Mouse (Mus musculus): ENCODE measurements around the gene Smpdl3b.
"Not testable (repeated sequence)": the region's sequence is repeated elsewhere in the genome, so short reads cannot be mapped to it uniquely, and the experiment has no call there.

Gene Smpdl3b

DNA sequence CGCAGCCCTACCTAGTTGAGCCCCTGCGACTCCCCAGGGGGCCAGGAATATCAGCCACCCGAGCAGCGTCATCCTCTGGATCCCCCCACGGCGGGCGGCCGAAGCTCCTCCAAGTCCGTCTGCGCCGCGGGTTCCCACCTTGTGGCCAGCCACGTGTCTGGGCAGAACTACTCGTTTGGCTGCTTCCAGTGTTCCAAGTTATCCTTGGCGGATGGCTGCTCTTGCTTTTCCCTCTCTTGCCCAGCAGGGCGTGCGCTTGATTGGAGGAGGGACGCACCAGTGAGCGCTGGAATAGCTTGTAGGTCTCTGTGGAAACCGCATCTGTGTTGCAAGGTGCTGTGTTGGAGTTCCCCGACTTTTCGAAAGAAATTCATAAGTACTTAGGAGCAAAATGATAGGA, at the start of gene Smpdl3b:
Smpdl3b (minus strand) TSS at position 279 of the 400 bp plus-strand sequence.
- DNase-seq = peak; percentile 80 to 91

DNA sequence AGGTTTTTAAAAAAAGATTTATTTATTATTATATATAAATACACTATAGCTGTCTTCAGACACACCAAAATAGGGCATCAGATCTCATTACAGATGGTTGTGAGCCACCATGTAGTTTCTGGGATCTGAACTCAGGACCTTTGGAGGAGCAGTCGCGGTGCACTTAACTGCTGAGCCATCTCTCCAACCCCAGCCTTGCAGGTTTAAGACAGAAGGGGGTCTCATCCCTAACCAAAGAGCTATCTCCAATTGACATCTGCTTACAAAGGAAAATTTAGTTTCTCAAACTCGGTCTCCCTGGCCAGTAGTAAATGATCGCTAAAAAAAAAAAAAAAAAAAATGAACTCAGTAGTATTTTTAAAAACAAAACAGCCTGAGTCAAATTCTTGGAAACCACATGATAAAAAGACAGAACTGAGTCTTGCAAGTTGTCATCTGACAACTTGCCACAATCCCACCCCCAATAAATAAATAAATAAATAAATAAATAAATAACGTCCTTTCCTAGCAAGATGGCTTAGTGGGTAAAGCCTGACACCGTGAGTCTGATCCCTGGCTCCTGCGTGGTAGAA, 49.7 kb upstream of the Smpdl3b start:
- no peak for DNase-seq

DNA sequence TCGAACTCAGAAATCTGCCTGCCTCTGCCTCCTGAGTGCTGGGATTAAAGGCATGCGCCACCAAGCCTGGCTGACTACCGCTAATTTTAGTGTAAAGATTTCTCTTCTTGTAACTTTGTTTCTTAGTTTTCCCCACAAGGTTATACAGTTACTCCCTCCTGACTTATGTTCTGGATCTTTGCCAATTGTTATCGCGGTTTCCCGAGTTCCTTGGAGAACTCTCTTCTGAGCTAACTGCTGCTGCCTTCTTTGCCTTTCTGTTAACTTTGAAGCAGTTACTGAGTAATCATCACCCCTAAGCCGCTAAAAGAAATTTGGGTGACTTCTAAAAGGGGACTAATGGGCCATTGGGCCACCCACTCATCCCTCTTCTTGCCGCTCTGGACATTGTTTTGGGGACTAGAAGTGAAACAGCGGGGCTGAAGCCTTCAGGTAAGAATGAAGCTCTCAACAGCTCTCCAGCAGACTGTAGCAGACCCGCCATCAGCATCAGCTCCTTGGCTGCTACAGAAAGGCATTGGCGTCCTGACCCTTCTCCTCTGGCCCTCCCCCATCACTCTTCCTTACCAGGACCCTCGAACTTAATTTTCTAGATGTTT, 48.6 kb upstream of the Smpdl3b start:
- DNase-seq = no peak

DNA sequence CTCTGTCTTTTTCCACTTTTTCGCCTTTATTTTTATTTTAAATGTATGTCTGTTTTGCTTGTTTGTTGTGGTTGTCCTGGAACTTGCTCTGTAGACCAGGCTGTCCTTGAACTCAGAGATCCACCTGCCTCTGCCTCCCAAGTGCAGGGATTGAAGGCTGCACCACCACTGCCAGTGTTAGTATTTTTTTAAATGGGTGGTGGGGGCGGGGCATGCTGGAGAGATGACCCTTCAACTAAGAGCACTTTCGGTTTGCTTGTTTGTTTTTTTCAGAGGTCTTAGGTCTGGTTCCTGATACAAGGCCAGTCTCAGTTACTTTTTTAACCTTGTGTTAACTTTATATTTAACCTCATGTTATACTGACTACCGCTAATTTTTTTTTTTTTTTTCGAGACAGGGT, 48.1 kb upstream of the Smpdl3b start:
- DNase-seq = no peak

DNA sequence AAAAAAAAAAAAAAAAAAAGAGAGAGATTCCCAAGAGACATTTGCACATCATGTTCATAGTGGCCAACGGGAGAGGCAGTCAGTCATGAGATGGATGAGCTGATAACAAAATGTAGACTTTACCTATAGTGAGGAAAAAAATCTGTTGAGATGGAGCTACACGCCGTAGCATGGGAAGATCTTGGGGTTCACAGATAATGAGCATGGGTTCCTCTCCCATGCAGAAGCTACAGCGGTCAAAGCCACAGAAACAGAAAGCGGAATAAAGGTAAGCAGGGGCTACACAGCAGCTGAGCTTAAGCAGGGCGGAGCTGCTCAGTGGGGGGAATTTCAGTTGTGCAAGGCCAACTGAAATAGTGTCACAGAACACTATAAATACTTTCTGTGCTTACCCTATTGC, 47.3 kb upstream of the Smpdl3b start:
- no peak for DNase-seq

DNA sequence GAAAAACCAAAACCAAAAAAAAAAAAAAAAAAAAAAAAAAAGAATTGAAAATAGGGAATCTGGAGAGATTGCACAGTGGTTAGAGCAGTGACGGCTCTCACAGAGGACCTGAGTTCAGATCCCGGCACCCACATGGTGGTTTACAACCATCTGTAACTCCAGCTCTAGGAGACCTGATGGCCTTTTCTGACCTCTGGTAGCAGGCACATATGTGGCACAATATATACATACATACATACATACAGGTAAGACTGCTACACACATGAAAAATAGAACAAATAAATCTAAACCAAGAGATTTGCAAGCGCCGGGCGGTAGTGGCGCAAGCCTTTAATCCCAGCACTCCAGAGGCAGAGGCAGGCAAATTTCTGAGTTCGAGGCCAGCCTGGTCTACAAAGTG, 46.8 kb upstream of the Smpdl3b start:
- no peak for DNase-seq

DNA sequence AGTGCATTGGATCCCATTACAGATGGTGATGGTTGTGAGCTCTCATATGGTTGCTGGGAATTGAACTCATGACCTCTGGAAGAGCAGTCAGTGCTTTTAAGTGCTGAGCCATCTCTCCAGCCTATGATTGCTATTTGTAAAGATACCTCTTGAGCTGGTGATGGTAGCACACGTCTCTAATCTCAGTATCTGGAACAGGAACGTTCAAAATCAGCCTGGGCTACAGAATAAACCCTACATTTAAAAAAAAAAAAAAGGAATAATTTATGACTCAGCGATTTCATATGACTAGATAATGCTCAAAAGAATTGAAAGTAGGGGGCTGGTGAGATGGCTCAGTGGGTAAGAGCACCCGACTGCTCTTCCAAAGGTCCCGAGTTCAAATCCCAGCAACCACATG, 46.2 kb upstream of the Smpdl3b start:
- DNase-seq = no peak

DNA sequence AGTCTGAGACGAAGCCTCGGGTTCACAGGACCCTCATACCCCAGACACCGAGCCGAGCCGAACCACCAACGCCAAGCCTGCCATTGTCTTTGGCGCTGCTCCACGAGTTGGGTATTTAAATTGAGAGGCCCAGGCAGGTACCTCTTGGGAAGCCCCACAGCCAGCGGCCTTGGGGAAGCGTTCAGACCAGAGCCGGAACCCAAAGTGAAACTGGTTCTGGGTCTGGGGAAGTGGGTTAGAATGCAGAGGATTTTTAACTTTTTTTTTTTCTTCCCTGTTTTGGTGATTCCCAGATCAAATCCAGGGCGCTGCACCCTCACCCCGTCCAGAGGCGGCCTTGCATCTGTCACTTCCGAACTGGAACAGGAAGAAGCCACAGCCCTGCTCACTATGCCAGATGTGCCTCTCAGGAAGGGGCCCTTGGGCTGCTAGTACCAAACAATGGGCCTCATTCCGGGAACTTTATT, 45.2 kb upstream of the Smpdl3b start:
- DNase-seq = peak in 1 of 2 experiments; percentile 47

DNA sequence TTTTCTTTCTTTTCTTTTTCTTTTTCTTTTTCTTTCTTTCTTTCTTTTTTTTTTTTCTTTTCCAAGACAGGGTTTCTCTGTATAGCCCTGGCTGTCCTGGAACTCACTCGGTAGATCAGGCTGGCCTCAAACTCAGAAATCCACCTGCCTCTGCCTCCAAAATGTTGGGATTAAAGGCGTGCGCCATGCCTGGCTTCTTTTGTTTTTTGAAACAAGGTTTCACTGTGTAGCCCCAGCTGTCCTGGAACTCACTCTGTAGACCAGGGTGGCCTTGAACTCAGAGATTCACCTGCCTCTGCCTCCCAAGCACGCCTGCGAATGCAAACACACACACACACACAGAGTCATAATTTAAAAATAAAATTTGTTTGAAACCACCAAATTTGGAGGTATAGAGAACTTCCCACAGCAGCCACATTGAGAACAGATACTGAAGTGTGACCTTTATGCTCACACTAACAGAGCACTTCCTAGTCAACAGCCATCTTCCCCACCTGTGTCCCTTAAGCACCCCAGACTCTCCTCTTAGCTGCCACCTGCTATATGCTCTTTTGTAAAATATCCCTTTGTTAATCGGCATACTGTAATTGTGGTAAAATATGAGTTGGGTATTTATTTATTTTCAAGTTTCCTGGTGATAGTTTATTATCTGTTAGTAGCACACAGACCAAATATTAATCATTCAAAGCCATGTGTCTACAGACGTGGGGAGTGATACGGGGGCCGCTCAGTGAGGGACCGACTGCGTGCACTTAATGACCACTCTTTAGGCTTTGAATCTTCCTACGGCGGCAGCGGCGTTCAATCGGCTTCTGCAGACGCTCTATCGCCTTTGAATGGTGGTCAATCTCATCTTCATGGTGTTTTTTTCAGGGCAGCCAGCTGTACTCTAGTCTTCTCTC, 44.4 kb upstream of the Smpdl3b start:
- no peak for DNase-seq

DNA sequence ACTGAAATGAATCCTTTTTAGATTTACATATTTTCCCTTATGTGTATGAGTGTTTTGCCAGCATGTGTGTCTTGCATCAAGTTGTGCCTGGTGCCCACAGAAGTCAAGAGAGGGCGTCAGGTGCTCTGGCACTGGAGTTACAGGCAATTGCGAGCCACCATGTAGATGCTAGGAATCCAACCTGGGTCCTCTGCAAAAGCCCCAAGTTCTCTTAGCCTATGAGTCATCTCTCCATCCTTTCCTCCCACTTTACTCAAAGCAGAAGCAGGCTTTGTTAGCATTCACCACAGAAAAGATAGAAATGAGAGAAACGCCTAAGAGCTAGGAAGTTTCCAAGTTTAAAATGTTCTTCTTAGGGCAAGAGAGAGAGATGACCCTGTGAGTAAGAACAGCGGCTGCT, 42.8 kb upstream of the Smpdl3b start:
- DNase-seq = no peak

DNA sequence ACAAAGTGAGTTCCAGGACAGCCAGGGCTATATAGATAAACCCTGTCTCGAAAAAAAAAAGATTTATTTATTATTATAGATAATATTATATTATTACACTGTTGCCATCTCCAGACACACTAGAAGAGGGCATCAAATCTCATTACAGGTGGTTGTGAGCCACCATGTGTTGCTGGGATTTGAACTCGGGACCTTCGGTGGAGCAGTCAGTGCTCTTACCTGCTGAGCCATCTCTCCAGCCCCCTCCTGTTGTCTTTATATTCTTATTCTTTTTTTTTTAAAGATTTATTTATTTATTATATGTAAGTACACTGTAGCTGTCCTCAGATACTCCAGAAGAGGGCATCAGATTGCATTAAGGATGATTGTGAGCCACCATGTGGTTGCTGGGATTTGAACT, 41.6 kb upstream of the Smpdl3b start:
- DNase-seq = not testable (repeated sequence)

DNA sequence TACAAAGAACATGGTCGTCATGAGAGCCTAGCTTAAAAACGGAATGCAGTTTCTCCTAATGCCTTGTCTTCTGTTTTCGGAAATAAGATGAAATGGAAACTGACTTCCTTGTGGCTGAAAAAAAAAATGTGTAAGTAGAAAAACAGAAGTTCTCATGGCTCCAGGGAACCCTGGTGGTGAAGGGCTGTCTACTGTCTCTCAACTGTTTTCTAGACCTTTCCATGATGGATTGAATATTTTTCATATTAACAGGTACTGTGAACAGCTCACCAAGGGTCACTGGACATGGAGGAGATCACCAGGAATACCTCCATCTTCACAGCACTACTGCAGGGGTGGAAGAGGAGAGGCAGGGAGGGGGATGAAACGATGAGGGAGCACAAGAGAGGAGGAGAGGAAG, 41.0 kb upstream of the Smpdl3b start:
- no peak for DNase-seq

DNA sequence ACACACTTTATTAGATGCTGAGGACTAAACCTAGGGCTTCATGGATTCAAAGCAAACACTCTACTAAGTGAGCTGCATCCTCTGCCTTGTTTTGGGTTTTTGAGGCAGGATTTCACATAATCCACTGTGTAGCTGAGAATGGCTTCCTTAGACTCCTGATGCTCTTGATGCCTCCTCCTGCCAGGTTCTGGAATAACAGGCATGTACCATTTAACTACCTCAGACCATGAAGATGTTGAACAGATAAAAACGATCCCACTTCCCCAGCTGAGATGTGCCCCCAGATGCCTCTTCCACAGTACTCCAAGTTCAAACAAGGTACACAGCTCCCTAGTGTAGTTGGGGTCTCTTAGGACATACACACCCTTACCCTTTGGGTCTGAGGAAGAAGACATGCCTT, 40.4 kb upstream of the Smpdl3b start:
- no peak for DNase-seq

DNA sequence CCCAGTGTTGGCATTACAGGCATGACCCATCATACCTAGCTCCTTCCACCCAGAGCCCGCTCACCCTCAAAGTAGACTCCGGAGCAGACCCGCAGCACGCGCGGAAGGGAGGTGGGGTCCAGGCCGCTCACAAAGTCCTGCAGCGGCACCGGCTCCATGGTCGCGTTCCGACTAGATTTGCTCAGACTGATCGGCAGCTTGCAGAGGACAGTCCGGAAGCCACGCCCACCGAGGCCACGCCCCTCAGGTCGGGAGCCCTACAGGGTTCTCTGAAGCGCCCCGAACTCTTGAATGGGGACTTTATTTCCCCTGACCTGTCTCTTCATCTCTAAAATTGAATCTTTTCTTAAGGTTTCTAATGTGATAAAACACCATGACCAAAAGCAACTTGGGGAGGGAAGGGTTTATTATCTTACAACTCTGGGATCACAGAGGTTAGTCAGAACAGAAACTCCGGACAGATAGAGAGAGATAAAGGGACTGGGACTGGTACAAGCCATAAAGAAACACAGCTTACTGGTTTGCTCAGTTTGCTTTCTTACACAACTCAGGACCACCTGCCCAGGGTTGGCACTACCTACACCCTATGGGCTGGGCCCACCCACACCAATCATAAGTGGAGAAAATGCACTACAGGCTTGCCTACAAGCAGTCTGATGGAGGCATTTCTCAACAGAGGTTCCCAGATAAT, 39.3 kb upstream of the Smpdl3b start, which contains the start of gene Themis2:
Themis2 (minus strand) TSS at position 192 of the 691 bp plus-strand sequence.
- peak; percentile 80 to 81 for DNase-seq

DNA sequence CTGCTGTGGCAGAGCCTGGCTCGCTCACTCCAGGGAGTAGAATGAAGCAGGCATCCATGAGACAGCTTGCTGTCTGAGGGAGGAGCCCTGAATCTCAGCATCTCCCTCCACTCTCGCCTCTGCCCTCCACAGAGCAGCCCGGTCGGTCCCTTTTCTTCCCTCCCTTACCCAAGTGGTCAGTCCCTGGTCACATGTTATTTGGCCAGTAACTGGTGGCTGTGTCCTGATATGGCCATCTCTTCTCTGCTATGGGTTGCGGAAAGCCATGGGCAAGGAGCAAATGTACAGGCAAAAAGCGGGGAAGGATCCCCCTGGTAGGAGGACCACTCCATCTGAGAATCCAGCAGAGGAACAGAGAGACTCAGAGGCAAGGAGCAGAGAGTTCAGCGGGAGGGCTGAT, 38.1 kb upstream of the Smpdl3b start:
- DNase-seq = no peak

DNA sequence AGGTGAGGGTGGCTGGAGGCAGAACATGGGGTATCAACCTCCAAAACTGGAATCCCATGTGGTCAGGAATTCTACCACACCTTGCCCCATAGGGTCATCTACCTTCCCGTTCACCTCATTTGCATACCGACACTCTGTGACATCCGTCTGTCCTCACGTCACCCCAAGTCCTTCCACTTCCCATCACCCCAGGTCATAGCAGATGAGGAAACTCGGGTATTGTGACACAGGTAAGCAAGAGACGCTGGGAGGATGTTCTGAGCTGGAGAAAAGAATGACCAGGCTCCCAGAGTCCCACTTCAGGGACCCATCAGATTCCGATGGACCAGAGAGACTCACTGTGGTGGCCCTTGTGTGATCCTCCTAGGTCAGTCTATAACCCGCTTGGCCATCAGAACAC, 37.7 kb upstream of the Smpdl3b start:
- no peak for DNase-seq

DNA sequence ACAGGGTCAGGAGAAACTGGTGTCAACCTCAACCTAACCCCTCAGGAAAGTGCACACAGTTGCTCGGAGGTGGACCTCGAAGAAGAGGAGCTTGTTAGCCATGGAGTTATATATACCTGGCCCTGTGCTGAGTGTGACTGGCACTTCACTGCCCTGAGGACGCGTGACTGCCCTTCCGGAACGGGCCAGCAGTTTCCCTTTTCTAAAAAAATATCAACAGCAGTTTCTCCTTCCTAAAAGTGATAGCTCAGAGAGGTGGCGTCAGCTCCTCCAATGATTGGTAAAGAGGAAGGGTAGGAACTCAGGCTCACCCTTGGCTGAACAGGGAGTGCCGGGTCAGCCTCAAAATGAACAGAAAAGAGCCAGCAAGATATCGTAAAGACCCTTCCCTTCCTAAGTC, 37.0 kb upstream of the Smpdl3b start:
- DNase-seq = no peak

DNA sequence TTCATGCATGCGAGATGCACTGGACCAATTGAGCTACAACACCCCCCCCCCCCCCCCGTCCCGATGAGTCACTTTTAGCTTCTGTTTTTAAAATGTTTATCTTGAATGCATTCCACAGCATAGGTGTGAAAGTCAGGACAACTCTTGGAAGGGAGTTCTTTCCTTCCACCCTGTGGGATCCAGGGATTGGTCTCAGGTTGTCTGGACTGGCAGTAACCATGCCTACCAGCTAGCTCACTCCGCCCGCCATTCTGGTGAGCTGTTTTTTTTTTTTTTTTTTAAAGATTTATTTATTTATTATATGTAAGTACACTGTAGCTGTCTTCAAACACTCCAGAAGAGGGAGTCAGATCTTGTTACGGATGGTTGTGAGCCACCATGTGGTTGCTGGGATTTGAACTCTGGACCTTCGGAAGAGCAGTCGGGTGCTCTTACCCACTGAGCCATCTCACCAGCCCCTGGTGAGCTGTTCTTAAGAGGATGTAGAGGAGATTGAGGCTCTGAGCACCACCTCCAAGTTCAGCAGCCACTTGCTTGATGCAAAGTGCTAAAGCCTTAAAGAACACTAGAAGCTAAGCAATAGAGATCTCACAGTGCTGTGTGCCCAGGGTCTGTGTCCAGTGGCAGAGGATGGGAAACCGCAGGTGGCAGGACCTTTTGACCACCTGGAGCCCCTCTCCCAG, 36.4 kb upstream of the Smpdl3b start:
- DNase-seq = not testable (repeated sequence)

DNA sequence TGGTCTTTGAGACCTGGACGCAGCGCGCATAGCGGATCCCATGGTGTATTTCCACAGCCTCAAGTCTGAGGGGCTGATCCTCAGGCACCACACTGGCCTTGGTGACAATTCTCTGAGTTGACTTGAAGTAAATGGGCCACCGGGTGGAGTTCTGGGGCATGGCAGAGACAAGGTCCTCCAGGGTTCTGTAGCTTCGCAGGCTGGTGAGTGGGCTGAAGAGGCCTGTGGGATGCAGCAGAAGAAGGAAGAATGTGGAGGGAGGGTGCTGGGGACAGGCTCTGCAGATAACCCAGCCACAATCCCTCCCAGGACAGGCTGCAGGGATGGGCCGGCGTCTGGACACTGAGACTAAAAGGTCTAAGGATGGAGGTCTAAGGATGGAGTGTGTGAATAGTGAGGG, 32.7 kb upstream of the Smpdl3b start:
- DNase-seq = no peak

DNA sequence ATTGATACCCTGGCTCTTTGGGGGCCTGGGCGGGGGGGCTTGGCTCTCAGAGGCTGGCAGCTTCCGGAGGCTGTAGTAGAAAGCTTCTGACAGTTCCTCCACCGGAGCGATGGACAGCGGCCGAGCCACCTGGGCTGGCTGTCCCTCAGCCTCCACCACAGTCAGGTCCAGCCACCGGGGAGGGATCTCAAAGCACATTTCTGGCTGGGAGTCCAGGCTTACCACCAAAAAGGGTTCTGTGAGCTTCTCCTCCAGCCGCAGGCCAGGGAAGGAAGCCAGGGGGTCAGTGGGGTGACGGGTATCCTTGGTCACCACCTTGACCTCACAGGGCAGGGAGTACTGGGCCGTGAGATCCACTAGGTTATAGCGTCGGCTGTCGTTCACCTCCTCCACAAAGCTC, 28.2 kb upstream of the Smpdl3b start:
- no peak for DNase-seq

DNA sequence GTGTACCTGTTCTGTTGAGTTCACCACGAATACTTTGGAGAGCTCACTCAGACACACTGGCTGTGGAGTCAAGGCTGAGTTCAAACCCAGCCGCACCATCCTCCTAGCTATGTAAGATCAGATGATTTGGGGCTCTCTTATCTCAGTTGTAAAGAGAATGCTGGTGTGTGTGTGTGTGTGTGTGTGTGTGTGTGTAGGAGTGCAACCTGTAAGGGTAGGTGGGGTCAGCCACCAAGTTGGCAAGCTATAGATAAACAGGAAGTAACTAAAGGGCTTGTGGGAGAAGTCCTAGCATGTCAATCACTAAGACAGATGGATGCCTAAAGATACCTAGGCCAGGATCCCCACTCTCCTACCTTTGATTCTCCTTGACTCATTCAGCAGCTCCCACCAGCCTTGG, 26.7 kb upstream of the Smpdl3b start:
- no peak for DNase-seq

DNA sequence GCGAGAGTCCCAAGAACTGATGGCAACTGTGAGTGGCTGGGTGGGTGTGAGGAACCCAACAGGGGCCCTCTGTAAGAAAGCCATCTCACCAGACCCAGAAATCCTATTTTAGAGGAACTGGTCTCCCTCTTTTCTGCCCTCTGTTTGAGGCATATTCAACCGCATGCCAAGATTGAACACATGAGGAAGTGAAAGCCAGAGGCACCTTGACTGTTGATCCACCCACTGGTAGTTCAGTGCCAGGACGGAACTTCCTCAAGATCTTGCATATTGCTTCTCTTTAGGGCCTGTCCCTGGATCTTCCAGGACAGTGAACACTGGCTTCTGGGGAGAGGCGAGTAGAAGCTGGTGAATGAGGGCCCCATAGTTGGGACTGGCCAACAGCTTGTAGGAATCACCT, 23.2 kb upstream of the Smpdl3b start:
- no peak for DNase-seq

Measured in kidney, postnatal 25 days (tissue).